Mouse (Mus musculus): ENCODE data around the gene Snx29. TPM values are rescaled to one million over a fixed set of nuclear protein-coding genes. Genes with fewer than 3 reads are reported as not detected.
A peak's percentile ranks its signal among the peaks of the same experiment; 100 is the strongest.
"Not testable (repeated sequence)": the region's sequence is repeated elsewhere in the genome, so short reads cannot be mapped to it uniquely, and the experiment has no call there.

The Snx29 gene
- polyA plus RNA-seq (2016; fragmentation: Nextera tagmentation; extraction: Ambion mirVana): 9.9 and 12.5 TPM in 2 replicates

DNA sequence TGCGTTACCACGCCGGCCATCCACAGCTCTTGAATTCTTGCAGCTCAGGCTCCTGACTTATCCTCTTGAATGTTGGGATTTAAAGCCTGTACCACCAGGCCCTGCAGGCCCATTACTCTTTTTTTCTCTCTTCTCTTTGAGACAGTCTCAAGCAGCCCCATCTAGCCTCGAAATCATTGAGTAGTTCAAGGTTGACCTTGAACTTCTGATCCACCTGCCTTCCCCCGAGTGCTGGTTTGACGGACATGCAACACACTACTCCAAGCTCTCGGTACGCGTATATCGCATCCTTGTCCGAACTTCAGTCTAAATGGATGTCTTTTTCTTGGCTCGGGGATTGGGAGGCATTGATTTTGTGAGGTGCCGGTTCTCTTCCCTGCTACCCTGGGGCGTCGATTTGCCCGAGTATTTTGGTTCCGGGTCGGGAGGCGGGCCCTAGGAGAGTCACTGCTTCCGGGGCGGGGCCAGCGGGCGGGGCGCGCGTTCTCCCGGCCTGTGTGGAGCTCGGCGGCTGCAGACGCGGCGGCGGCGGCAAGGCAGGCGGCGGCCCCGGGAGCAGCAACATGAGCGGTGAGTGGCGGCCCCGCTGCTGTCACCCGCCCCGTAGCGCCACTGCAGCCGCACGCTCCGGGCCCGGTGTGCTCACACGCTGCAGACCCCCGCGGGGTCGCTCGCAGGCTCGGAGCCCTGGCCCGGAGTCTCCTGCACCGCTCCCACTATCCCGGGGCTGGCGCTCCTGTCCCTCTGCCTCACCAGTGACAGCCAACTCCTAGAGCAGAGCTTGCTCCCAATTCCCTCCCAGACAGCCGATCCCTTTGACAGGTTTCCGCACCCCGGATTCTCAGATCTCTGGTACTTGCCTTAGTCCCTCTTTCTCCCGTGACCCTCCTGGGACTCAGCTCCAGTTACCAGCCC lies at the start of gene Snx29:
Gene Snx29, plus strand, starts transcription at position 500 of the 915 bp plus-strand sequence.
- peak; percentile 99 for DNase-seq (ENCODE audit: low spot score)
- no peaks in the 10 kb centered on the region for H3K36me3 ChIP-seq
- 4% methylated on average over 61 of the region's 61 CpGs for WGBS
- no peaks in the 10 kb centered on the region for H3K9me3 ChIP-seq (replicated peaks)
- no peaks in the 10 kb centered on the region for H3K27me3 ChIP-seq (ENCODE audit: low read depth, poor library complexity, severe bottlenecking)
- H3K4me3 ChIP-seq: peak within 1 kb of the TSS; percentile 79
- H3K27ac ChIP-seq: peak within 1 kb of the TSS; percentile 85
- peaks cover 22% of the 10 kb centered on the region for H3K4me1 ChIP-seq

- Histone ChIP-seq H3K4me3 (no peak overlapping the region), H3K27me3 (ENCODE audit: low read depth, poor library complexity, severe bottlenecking) (no peaks in the 10 kb centered on the region), H3K9me3 (replicated peaks) (no peaks in the 10 kb centered on the region), H3K4me1 (no peaks in the 10 kb centered on the region), H3K27ac (no peak overlapping the region), H3K36me3 (no peaks in the 10 kb centered on the region)
- DNase-seq (ENCODE audit: low spot score): no peak
- WGBS: 69% methylated on average over 3 of the region's 3 CpGs
Measured at GRCm38 (mm10) chr16:11276888-11277287, 45.8 kb upstream of the Snx29 start.

GRCm38 (mm10) chr16:11278778-11279177 lies 43.9 kb upstream of the Snx29 start:
- no peaks in the 10 kb centered on the region for H3K9me3 ChIP-seq (replicated peaks)
- no peak for DNase-seq (ENCODE audit: low spot score)
- WGBS: 83% methylated on average over 6 of the region's 6 CpGs
- no peak overlapping the region for H3K27ac ChIP-seq
- no peaks in the 10 kb centered on the region for H3K4me1 ChIP-seq
- no peaks in the 10 kb centered on the region for H3K27me3 ChIP-seq (ENCODE audit: low read depth, poor library complexity, severe bottlenecking)
- H3K36me3 ChIP-seq: no peaks in the 10 kb centered on the region
- no peak overlapping the region for H3K4me3 ChIP-seq

GRCm38 (mm10) chr16:11282655-11283232 lies 40.0 kb upstream of the Snx29 start:
- Histone ChIP-seq H3K4me1 (no peaks in the 10 kb centered on the region), H3K27ac (no peak overlapping the region), H3K27me3 (ENCODE audit: low read depth, poor library complexity, severe bottlenecking) (no peaks in the 10 kb centered on the region), H3K4me3 (no peak overlapping the region), H3K9me3 (replicated peaks) (no peaks in the 10 kb centered on the region), H3K36me3 (no peaks in the 10 kb centered on the region)
- no peak for DNase-seq (ENCODE audit: low spot score)
- 82% methylated on average over 5 of the region's 5 CpGs for WGBS

GRCm38 (mm10) chr16:11284881-11285280 lies 37.8 kb upstream of the Snx29 start:
- H3K9me3 ChIP-seq (replicated peaks): no peaks in the 10 kb centered on the region
- no peak overlapping the region for H3K27ac ChIP-seq
- H3K4me1 ChIP-seq: no peaks in the 10 kb centered on the region
- no peaks in the 10 kb centered on the region for H3K36me3 ChIP-seq
- DNase-seq (ENCODE audit: low spot score): no peak
- H3K27me3 ChIP-seq (ENCODE audit: low read depth, poor library complexity, severe bottlenecking): no peaks in the 10 kb centered on the region
- H3K4me3 ChIP-seq: no peak overlapping the region
- 95% methylated on average over 2 of the region's 2 CpGs for WGBS

GRCm38 (mm10) chr16:11285949-11286348 lies 36.8 kb upstream of the Snx29 start:
- no peak for DNase-seq (ENCODE audit: low spot score)
- Histone ChIP-seq H3K36me3 (no peaks in the 10 kb centered on the region), H3K4me3 (no peak overlapping the region), H3K9me3 (replicated peaks) (no peaks in the 10 kb centered on the region), H3K4me1 (no peaks in the 10 kb centered on the region), H3K27me3 (ENCODE audit: low read depth, poor library complexity, severe bottlenecking) (no peaks in the 10 kb centered on the region), H3K27ac (no peak overlapping the region)
- 87% methylated on average over 2 of the region's 2 CpGs for WGBS

- 92% methylated on average over 8 of the region's 8 CpGs for WGBS
- H3K4me1 ChIP-seq; H3K27ac ChIP-seq; H3K27me3 ChIP-seq (ENCODE audit: low read depth, poor library complexity, severe bottlenecking); H3K36me3 ChIP-seq; H3K4me3 ChIP-seq; DNase-seq (ENCODE audit: low spot score); H3K9me3 ChIP-seq (replicated peaks): not testable (repeated sequence)
Measured at GRCm38 (mm10) chr16:11288873-11289272, 33.8 kb upstream of the Snx29 start.

- H3K27me3 ChIP-seq (ENCODE audit: low read depth, poor library complexity, severe bottlenecking); DNase-seq (ENCODE audit: low spot score); H3K9me3 ChIP-seq (replicated peaks); H3K36me3 ChIP-seq; H3K27ac ChIP-seq; H3K4me3 ChIP-seq; H3K4me1 ChIP-seq: not testable (repeated sequence)
- 74% methylated on average over 4 of the region's 4 CpGs for WGBS
Measured at GRCm38 (mm10) chr16:11295583-11295982, 27.1 kb upstream of the Snx29 start.

- not testable (repeated sequence) for DNase-seq (ENCODE audit: low spot score); H3K27ac ChIP-seq
- 78% methylated on average over 1 of the region's 1 CpGs for WGBS
Measured at GRCm38 (mm10) chr16:11297700-11298099, 25.0 kb upstream of the Snx29 start.

GRCm38 (mm10) chr16:11303741-11304140 lies 19.0 kb upstream of the Snx29 start:
- no peak overlapping the region for H3K27ac ChIP-seq
- H3K4me1 ChIP-seq: no peaks in the 10 kb centered on the region
- H3K27me3 ChIP-seq (ENCODE audit: low read depth, poor library complexity, severe bottlenecking): no peaks in the 10 kb centered on the region
- no peaks in the 10 kb centered on the region for H3K36me3 ChIP-seq
- H3K9me3 ChIP-seq (replicated peaks): no peaks in the 10 kb centered on the region
- DNase-seq (ENCODE audit: low spot score): no peak
- H3K4me3 ChIP-seq: no peak overlapping the region

More at GRCm38 (mm10) chr16:11297700-11298099, 25.0 kb upstream of the Snx29 start:
- not testable (repeated sequence) for H3K4me1 ChIP-seq; H3K4me3 ChIP-seq; H3K27me3 ChIP-seq (ENCODE audit: low read depth, poor library complexity, severe bottlenecking); H3K9me3 ChIP-seq (replicated peaks); H3K36me3 ChIP-seq

DNA sequence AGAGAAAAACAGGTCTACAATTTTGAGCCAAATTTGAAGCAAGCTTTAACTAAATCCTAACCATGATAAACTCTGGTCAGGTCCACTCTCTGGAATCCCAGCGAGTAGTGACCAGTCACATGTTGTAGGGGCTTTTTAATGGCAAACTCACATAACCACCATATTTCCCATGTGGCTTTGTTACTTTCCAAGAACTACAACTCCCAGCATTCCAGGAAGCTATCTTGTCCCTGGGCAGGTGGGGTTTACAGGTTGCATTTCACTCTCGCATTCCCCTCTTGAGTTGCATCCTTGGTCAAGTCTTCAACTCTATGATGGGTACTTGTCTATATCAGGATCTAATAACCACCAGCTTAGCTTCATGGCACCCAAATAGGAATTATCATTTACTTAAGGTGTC lies 17.2 kb upstream of the Snx29 start:
- no peaks in the 10 kb centered on the region for H3K36me3 ChIP-seq
- no peaks in the 10 kb centered on the region for H3K4me1 ChIP-seq
- no peaks in the 10 kb centered on the region for H3K27me3 ChIP-seq (ENCODE audit: low read depth, poor library complexity, severe bottlenecking)
- H3K9me3 ChIP-seq (replicated peaks): no peaks in the 10 kb centered on the region
- 83% methylated on average over 2 of the region's 2 CpGs for WGBS
- no peak overlapping the region for H3K4me3 ChIP-seq
- DNase-seq (ENCODE audit: low spot score): no peak
- no peak overlapping the region for H3K27ac ChIP-seq

DNA sequence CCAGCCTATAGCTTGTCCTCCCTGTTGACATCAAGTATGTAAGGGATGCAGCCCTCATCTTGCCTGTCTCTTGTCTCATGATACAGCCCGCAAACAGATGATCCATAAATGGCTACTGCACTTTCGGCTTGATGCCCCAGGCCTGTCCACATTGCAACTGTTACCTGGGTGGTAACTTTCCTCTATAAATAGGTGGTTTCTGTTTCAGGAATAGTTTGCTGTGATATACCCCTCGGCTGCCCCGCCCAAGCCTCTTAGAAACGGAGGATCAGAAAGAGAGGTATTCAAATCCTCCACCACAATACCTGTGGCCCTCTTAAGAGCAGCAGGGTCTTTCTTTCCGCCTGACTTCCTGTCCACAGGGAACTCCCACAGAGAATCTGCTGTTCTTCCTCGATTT lies 9.2 kb upstream of the Snx29 start, which contains the start of gene Tnfrsf17:
Gene Tnfrsf17, plus strand, starts transcription at position 301 of the 400 bp plus-strand sequence.
- no peak within 1 kb of the TSS for H3K27ac ChIP-seq
- no peaks in the 10 kb centered on the region for H3K27me3 ChIP-seq (ENCODE audit: low read depth, poor library complexity, severe bottlenecking)
- no peak within 1 kb of the TSS for H3K4me3 ChIP-seq
- WGBS: 80% methylated on average over 7 of the region's 7 CpGs
- DNase-seq (ENCODE audit: low spot score): no peak
- peaks cover 15% of the 10 kb centered on the region for H3K4me1 ChIP-seq
- H3K36me3 ChIP-seq: no peaks in the 10 kb centered on the region
- no peaks in the 10 kb centered on the region for H3K9me3 ChIP-seq (replicated peaks)

GRCm38 (mm10) chr16:11315786-11316320 lies 6.9 kb upstream of the Snx29 start:
- DNase-seq (ENCODE audit: low spot score): no peak
- Histone ChIP-seq H3K27me3 (ENCODE audit: low read depth, poor library complexity, severe bottlenecking) (no peaks in the 10 kb centered on the region), H3K4me1 (peaks cover 15% of the 10 kb centered on the region), H3K4me3 (no peak overlapping the region), H3K9me3 (replicated peaks) (no peaks in the 10 kb centered on the region), H3K36me3 (no peaks in the 10 kb centered on the region), H3K27ac (no peak overlapping the region)
- WGBS: 85% methylated on average over 5 of the region's 5 CpGs
